Mouse (Mus musculus) left cerebral cortex, adult 8-10 months (tissue): ENCODE results near the gene Cpn2. TPM values are rescaled to one million over a fixed set of nuclear protein-coding genes. Genes with fewer than 3 reads are reported as not detected.

Source experiments
- DNase-seq, 2 experiments: peaks; one replicate each; pipeline ENCODE4 v3.0.0; 2022; ENCODE audit warnings: low spot score in 2 of 2
- total RNA-seq, 4 experiments: library from RNA; stranded (reverse); gene quantifications; 2 replicates each; pipeline ENCODE4 v1.2.4; 2022

Cpn2 gene
- not detected for total RNA-seq

DNA sequence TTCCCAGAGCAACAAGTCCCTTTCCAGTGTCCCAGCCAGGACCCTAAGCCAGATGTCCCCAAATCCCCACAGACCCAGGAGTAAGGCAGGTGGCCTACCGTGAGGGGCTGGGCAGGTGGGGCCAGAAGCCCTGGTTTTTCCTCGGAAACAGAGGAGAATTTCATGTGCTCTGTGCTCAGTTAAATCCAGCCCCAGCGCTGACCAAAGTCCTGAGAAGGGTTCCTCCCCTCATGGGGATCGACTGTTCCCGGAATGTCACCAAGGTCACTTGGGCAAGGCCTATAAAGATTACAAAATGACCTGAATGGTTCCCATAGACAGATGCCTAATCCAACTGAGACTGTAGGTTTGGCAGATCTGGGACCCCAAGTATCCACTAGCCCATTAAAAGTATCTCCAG lies at the start of gene Cpn2:
Cpn2 (minus strand) TSS at position 141 of the 400 bp plus-strand sequence.
- DNase-seq, result no peak

- DNase-seq, result no peak
Observed at GRCm38 (mm10) chr16:30314236-30314635, 46.9 kb upstream of the Cpn2 start.

GRCm38 (mm10) chr16:30310647-30311046 lies 43.3 kb upstream of the Cpn2 start, which contains the start of gene Gp5:
Gene Gp5 (minus strand): TSS chr16:30310779.
- DNase-seq, result no peak

GRCm38 (mm10) chr16:30310171-30310515 lies 42.8 kb upstream of the Cpn2 start:
- DNase-seq, result no peak

GRCm38 (mm10) chr16:30309395-30310170 lies 42.3 kb upstream of the Cpn2 start:
- DNase-seq, result peak in 1 of 2 experiments; percentile 39

GRCm38 (mm10) chr16:30308616-30309394 lies 41.5 kb upstream of the Cpn2 start:
- peak; percentile 43 to 60 for DNase-seq

GRCm38 (mm10) chr16:30307961-30308615 lies 40.8 kb upstream of the Cpn2 start:
- no peak for DNase-seq

GRCm38 (mm10) chr16:30307306-30307705 lies 40.0 kb upstream of the Cpn2 start:
- DNase-seq, result no peak

- no peak for DNase-seq
Observed at GRCm38 (mm10) chr16:30306102-30306501, 38.8 kb upstream of the Cpn2 start.

GRCm38 (mm10) chr16:30304236-30304635 lies 36.9 kb upstream of the Cpn2 start:
- DNase-seq, result no peak

- no peak for DNase-seq
Observed at GRCm38 (mm10) chr16:30303411-30303810, 36.1 kb upstream of the Cpn2 start.

- DNase-seq, result no peak
Observed at GRCm38 (mm10) chr16:30302686-30303085, 35.4 kb upstream of the Cpn2 start.

GRCm38 (mm10) chr16:30299711-30300277 lies 32.5 kb upstream of the Cpn2 start:
- no peak for DNase-seq

GRCm38 (mm10) chr16:30297450-30297849 lies 30.2 kb upstream of the Cpn2 start:
- no peak for DNase-seq

DNA sequence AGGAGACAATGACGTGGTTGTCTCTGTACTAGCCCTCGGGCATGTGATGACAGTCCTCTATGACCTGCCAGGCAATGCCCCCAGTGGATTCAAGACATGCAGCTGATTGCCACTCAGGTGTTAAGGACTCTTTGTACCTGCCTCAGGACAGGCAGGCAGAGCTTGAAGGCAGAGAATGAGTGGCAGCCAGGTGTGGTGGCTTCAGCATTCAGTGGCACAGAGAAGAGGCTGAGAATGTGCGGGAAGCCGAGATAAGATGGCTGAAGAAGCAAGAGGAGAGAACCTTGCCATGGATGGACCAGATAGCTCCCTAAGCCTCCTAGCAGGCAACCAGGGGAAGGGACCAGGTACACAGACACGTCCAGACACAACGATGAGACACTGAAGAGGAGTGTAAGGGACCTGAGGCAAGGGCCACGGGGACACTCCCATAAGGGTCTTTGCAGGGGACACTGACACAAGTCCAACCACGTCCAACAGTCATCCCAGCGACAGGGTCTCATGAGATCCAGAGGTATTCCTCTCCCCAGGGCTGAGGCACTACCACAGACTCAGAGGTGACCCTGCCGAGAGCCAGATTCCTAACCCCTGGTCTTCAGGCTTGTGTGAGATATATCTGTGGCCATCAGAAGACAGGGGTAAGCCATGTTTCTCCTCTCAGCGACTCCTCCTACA lies 29.4 kb upstream of the Cpn2 start:
- DNase-seq, result no peak

DNA sequence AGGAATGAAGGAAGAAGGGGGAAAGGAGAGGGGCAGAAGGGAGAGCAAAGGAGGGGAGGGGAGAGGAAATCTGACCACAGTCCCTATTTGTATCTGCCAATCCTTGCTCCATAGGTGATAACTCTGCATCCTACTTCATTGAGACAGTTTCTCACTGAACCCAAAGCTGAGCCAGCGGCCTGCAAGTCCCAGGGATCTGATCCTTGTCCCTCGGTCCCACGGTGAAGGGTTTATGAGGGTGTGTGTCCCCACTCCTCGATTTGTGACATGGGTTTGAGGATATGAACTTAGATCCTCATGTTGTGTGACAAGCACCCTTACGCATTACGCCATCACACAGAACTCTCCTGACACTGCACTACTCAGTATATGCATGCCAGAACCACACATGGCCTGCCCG lies 27.8 kb upstream of the Cpn2 start:
- DNase-seq, result no peak

DNA sequence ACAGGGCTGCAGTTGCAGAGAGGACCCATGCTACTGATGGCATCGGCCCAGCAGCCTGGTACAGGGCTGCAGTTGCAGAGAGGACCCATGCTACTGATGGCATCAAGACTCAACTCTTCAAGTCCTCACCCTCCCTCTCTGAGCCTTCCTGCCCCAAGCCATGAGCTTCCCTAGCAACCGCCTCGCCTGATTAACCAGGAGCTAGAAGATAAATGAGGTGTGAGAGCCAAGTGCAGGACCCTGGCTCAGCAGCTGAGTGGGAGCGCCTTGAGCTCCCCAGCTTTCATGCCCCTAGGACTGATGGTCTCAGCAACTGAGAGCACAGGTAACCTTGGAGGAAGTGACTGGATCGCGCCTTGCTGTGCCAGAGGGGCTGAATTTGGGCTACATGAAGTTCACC lies 23.1 kb upstream of the Cpn2 start:
- no peak for DNase-seq

DNA sequence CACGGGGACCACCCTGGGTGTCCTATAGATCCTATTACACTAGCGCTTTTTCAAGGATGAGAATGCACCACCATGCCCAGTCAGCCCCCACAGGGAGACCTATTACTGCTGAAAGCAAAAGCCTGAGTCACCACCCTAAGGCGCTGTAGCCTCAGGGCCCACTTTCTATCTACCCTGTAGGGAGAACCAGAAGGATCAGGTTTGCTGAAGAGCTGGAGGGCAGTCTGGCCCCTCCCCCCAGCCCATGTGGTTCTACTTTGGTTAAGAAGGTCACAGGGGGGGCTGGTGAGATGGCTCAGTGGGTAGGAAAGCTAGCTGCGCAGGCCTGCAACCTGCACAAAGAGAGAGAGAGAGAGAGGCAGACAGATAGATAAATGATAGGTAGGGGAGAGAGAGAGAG lies 18.4 kb upstream of the Cpn2 start:
- DNase-seq, result no peak

DNA sequence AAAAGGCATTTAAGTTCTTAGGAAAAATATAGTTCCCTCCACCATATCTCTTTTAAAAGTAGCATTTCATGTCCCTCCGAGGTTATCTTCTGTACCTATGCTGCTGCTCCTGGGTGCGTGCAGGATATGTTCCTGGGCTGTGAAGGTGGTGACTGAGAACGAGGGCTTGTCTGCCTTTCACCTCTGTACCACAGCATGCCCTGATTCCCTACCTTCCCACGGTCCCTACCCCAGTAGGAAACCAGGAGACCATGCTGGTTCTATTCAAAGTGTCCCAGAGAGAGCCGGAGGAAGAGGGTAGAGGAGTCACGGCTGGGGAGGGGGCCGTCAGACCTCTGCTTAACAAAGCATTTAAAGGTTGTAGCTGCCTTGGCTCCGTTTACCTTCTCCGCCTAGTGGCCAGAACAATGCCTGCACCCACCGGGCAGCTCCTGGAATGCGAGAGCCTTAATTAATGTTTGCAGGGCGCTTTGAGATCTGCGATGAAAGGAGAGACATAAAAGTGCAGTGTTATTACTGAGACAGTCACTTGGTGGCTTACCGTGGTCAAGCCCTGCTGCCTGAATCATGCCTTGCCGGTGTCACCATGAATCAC lies 16.5 kb upstream of the Cpn2 start:
- no peak for DNase-seq

DNA sequence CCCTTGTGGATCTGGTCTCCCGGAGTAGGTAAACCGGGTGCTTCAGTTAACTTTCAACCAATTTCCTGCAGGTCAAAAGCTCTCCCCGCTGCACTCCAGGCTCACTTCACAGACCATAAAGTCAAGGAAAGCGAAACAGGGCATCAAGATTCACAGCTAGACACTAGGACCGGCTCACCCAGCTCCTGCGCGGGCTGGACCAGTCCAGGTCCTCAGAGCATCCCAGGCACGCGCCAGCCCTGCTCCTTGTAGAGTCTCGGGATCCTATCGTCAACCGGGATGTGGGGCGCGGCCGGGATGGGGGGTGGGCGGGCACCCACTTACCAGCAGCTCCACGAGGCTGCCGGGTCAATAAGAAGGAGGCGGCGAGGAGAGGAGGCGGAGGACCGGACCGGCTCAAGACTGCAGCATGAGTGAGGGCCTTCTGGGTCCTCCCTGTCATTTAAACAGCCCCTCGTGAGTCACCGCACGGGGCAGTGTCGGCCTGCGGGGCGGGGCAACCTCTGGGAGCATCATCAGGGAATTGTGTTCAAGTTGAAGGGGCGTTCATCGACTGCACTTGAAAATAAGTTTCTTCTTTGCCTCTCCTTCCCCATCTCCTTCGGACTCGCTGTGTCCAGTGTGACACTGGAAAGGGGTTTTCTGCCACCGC lies 15.7 kb upstream of the Cpn2 start, which contains the start of gene Lrrc15:
Lrrc15 (minus strand) TSS at position 413 of the 652 bp plus-strand sequence.
- DNase-seq, result no peak
